Mouse (Mus musculus) CD4-positive helper T cell, adult 2 months (primary cell): ENCODE measurements at regions not wholly inside any gene's neighbourhood (a gene's known extent, or its start where the extent isn't known, plus 50 kb on each side); places are given as distances from the start of the nearest gene placed in this dataset.

ENCODE experiments used
- DNase-seq: peaks from one replicate; pipeline ENCODE4 v3.0.0-alpha.2; 2012; ENCODE audit warnings: low read depth, missing footprints, low spot score

- no peak for DNase-seq
These were observed 199.0 kb upstream of the Gm21798 start for GRCm38 (mm10) chr15:64618471-64618870.

- DNase-seq = no peak
These were observed 195.6 kb upstream of the Gm21798 start for GRCm38 (mm10) chr15:64621876-64622275.

GRCm38 (mm10) chr15:64622591-64622990 is 194.9 kb upstream of the Gm21798 start:
- DNase-seq = no peak

- no peak for DNase-seq
These were observed 191.1 kb upstream of the Gm21798 start for GRCm38 (mm10) chr15:64626359-64626758.

GRCm38 (mm10) chr15:64627258-64627657 is 190.2 kb upstream of the Gm21798 start:
- DNase-seq = peak; percentile 61
